Mouse (Mus musculus) heart, embryonic 12.5 days (tissue): Measurements from ENCODE around the gene Polrmt. TPM values are rescaled to one million over a fixed set of nuclear protein-coding genes. Genes with fewer than 3 reads are reported as not detected.

Experiments used
- ATAC-seq: fragments of 200-750 bp; cut with Nextera tagmentation; 2 replicates; pipeline ENCODE4 v1.8.0; 2017; ENCODE audit warnings: moderate TSS enrichment, moderate library complexity; ENCODE audit not compliant: insufficient number of reproducible peaks, low FRiP score
- H3K27ac ChIP-seq: fragments of 300-500 bp; sonication (generic); 2 replicates; pipeline ENCODE4 v1.5.1; 2016; ENCODE audit warnings: mild to moderate bottlenecking, moderate library complexity; ENCODE audit not compliant: poor library complexity, severe bottlenecking
- H3K27me3 ChIP-seq: fragments of 300-500 bp; sonication (generic); replicated peaks from 2 replicates; pipeline ENCODE4 v1.6.1; 2016; ENCODE audit warnings: mild to moderate bottlenecking, moderate library complexity
- H3K36me3 ChIP-seq: fragments of 300-500 bp; sonication (generic); 2 replicates; pipeline ENCODE4 v1.6.1; 2016; ENCODE audit warnings: mild to moderate bottlenecking, moderate library complexity
- H3K4me1 ChIP-seq: fragments of 300-500 bp; sonication (generic); replicated peaks from 2 replicates; pipeline ENCODE4 v1.6.1; 2016; ENCODE audit warnings: mild to moderate bottlenecking
- H3K4me2 ChIP-seq: fragments of 300-500 bp; sonication (generic); 2 replicates; pipeline ENCODE4 v1.6.1; 2016; ENCODE audit warnings: mild to moderate bottlenecking, moderate library complexity
- H3K4me3 ChIP-seq: fragments of 300-500 bp; sonication (generic); 2 replicates; pipeline ENCODE4 v1.5.1; 2016; ENCODE audit warnings: mild to moderate bottlenecking
- H3K9ac ChIP-seq: fragments of 300-500 bp; sonication (generic); 2 replicates; pipeline ENCODE4 v1.6.1; 2016; ENCODE audit warnings: mild to moderate bottlenecking, moderate library complexity
- H3K9me3 ChIP-seq: fragments of 300-500 bp; sonication (generic); replicated peaks from 2 replicates; pipeline ENCODE4 v1.6.1; 2016; ENCODE audit warnings: mild to moderate bottlenecking, moderate library complexity
- WGBS: fragments of 180-500 bp; shearing (Covaris S2); methylation state at CpG from one replicate; pipeline ENCODE4 v1.1.7; 2016; 5-methylcytosine and 5-hydroxymethylcytosine counted together
- polyA plus RNA-seq: library from polyadenylated mRNA; unstranded; fragments of >200 nt; fragmentation: Nextera tagmentation; extraction: Ambion mirVana; gene quantifications from 2 replicates; pipeline ENCODE4 v1.2.1, GENCODE M21; 2016

Gene Polrmt
- polyA plus RNA-seq, 1 experiment from 2014 or later: 35.4 TPM

DNA sequence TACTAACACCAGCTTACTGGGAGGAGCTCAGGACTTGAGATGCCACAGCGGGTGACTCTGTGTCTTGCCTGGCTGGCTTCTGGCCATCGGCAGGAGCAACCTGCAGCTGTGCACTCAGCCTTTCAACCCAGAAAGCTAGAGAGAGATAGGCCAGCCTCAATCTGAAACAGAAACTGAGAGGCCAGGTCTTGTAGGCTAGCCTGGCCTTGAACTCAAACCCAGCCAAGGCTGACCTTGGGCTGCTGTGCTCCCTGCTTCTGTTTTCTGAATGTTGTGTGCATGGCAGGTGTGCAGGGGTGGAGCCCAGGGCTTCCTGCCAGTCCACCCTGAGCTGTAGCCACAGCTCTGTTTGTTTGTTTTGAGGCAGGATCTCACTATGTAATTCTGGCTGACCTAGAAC lies 26.8 kb upstream of the Polrmt start:
- no peak overlapping the region for H3K4me3 ChIP-seq
- H3K9ac ChIP-seq: no peak overlapping the region
- H3K4me1 ChIP-seq: peaks cover 15% of the 10 kb centered on the region
- no peak overlapping the region for H3K27ac ChIP-seq
- 0 out of 2 replicates have a peak, but pooled peaks cover 10% of the 10 kb centered on the region for H3K27me3 ChIP-seq
- 84% methylated on average over 2 of the region's 2 CpGs for WGBS
- no peak overlapping the region for H3K4me2 ChIP-seq
- ATAC-seq: no peak
- H3K36me3 ChIP-seq: no peaks in the 10 kb centered on the region
- H3K9me3 ChIP-seq: peaks cover 10% of the 10 kb centered on the region

DNA sequence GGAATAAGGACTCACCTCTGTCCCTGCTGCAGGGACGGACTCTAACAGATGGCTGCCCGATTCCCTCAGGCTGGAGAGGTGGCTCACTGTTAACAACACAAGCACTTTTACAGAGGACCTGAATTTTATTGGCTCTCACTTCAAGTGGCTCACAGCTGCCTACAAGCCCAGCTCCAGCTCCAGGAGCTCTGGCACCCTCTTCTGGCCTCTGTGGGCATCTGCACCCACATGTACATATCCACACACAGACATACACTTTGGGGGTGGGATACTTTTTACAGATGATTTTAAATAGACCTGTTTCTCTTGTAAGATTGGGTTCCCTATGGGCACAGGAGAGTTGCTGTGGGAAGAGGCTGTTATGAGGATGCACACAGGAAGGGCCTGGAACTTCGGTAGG lies 25.9 kb upstream of the Polrmt start:
- no peak overlapping the region for H3K9ac ChIP-seq
- H3K4me2 ChIP-seq: no peak overlapping the region
- H3K27ac ChIP-seq: no peak overlapping the region
- peaks cover 12% of the 10 kb centered on the region for H3K4me1 ChIP-seq
- 0 out of 2 replicates have a peak, but pooled peaks cover 10% of the 10 kb centered on the region for H3K27me3 ChIP-seq
- 88% methylated on average over 3 of the region's 3 CpGs for WGBS
- ATAC-seq: no peak
- no peak overlapping the region for H3K4me3 ChIP-seq
- peaks cover 10% of the 10 kb centered on the region for H3K9me3 ChIP-seq
- H3K36me3 ChIP-seq: no peaks in the 10 kb centered on the region

DNA sequence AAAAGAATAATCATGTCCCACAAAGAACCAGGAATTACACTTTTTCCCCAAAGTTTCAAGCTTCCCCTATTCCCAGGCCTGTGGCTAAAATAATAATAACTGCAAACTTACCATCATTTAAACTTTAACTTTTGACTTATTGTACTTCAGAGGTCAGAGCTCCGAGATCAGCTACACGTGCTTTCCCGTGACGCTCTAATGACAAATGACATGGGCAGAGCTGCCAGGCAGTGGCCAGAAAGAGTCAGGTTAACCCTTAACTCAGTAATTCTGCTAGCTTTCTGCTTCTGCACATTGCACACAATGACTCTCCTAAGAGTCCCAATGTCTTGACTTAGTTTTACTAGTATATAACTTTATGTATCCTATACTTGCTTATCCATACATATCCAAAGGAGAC lies 22.9 kb upstream of the Polrmt start:
- Histone ChIP-seq H3K4me3 (no peak overlapping the region), H3K36me3 (no peaks in the 10 kb centered on the region), H3K4me2 (no peak overlapping the region), H3K27ac (no peak overlapping the region), H3K4me1 (peaks cover 24% of the 10 kb centered on the region), H3K27me3 (0 out of 2 replicates have a peak, but pooled peaks cover 5% of the 10 kb centered on the region), H3K9me3 (0 out of 2 replicates have a peak, but pooled peaks cover 5% of the 10 kb centered on the region), H3K9ac (no peak overlapping the region)
- no peak for ATAC-seq
- WGBS: 60% methylated on average over 4 of the region's 4 CpGs

DNA sequence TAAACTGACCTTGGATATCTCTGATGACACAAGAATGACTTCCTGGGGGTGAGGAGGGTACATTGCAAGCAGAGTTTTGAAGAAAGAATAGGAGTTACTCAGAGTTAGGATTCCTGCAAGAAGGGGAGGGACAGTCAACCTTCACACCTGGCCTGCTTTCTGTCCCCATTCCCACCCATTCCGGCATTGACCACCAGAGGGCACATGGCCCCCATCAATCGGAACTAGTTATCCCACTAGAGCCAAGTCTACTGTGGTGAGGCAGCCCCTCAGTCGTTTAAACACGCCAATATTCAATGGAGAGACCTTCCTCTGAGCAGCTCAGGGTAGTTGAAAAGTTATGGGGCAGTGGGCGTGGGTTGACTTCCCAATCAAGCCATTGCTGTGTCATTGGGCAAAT lies 22.0 kb upstream of the Polrmt start:
- no peak overlapping the region for H3K4me2 ChIP-seq
- no peak overlapping the region for H3K4me3 ChIP-seq

DNA sequence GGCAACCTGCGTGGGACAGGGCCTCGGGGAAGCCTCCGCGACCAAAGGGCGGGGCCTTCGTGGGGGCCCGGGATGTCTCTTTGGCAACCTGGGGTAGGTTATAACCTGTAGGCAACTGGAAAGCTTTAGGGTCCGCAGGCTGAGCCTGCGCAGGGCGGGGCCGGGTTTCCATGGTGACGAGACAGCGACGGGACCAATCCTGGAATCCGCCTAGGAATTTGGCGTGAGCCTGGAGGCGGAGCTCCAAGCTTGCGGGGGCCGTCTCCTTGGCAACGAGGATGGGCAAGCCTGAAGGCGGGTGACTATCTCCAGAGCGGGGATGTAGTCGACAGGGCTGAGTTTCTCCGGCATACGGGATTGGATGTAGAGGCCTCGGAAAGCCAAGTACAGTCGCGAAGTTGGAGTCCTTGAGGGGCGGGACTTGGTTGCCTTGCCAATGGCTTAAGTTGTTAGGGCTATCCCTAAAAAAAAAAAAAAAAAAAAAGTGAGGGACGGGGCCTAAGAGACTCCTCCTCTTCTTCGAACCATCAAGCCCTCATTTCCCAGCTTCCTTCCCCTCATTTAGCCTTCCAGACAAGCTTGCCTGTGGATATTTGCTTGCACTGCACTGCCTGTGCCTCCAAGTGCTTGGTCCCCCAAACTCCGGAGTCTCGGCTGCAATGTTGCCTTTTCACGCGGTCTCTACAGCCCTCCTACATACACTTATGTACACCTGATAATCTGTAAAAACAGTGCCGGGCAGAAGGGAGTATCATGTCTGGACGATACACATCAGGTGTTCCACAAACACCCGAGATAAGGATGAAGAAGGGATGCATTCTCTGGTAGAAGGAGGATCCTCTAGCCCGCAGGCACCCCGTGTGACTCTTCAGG lies 21.2 kb upstream of the Polrmt start:
- Histone ChIP-seq H3K27ac (peak overlapping the region; percentile 85), H3K27me3 (0 out of 2 replicates have a peak, but pooled peaks cover 5% of the 10 kb centered on the region), H3K36me3 (no peaks in the 10 kb centered on the region), H3K4me2 (peak overlapping the region; percentile 81), H3K9me3 (0 out of 2 replicates have a peak, but pooled peaks cover 5% of the 10 kb centered on the region), H3K4me3 (peak overlapping the region; percentile 89), H3K9ac (peak overlapping the region; percentile 64), H3K4me1 (peaks cover 39% of the 10 kb centered on the region)
- peak; percentile 75 for ATAC-seq
- WGBS: 10% methylated on average over 40 of the region's 40 CpGs

More for the DNA sequence above, 22.0 kb upstream of the Polrmt start:
- Histone ChIP-seq H3K9ac (no peak overlapping the region), H3K36me3 (no peaks in the 10 kb centered on the region), H3K27me3 (0 out of 2 replicates have a peak, but pooled peaks cover 5% of the 10 kb centered on the region), H3K9me3 (0 out of 2 replicates have a peak, but pooled peaks cover 5% of the 10 kb centered on the region), H3K4me1 (peaks cover 34% of the 10 kb centered on the region), H3K27ac (no peak overlapping the region)
- ATAC-seq: no peak
- 1% methylated on average over 5 of the region's 5 CpGs for WGBS

DNA sequence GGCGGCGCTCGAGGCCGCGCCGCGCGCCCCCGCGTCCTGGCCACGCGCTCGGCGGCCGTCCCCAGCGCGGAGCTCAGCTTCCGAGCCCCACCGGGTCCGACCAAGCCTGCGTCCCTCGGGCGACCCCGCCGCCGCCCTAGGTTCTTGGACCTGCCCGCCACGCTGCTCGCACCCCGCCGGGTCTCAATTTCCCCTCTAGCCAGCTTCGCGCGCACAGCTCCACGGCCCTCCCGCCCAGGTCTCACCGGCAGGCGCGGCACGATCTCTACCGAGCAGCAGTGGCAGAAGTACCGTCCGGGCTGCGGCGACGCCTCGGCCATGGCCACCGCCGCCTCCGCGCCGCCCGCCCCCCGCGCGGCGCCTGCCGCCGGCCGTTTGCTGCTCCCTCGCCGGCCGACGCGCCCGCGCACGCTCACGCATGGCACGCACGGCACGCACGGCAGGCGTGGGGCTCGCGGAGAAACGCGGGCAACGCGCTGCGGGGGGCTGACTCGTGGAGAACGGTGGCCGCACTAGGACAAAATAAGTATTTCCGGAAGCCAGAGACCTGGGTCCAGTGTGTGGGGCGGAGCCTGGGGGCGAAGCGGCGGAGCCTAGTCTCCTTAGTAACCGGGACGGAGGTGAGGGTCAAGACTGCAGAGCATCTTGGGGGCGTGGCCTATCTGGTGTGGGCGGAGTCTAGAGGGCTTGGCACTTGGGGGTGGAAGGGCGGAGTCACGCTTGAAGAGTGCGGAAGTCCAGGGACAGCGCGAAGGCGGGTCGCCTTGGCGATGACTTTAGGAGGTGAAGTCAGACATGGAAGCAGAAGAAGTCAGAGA lies 20.3 kb upstream of the Polrmt start, which contains the start of gene Rnf126:
Gene Rnf126 (minus strand): TSS at position 445 of the 818 bp plus-strand sequence.
- H3K4me1 ChIP-seq: peaks cover 39% of the 10 kb centered on the region
- H3K27ac ChIP-seq: peak within 1 kb of the TSS; percentile 91
- H3K36me3 ChIP-seq: peaks cover 8% of the 10 kb centered on the region
- H3K9me3 ChIP-seq: no peaks in the 10 kb centered on the region
- under 1% methylated on average over 99 of the region's 101 CpGs for WGBS
- peak within 1 kb of the TSS; percentile 81 for H3K4me2 ChIP-seq
- ATAC-seq: peak; percentile 94
- 0 out of 2 replicates have a peak, but pooled peaks cover 5% of the 10 kb centered on the region for H3K27me3 ChIP-seq
- H3K9ac ChIP-seq: peak within 1 kb of the TSS; percentile 94
- H3K4me3 ChIP-seq: peak within 1 kb of the TSS; percentile 89

DNA sequence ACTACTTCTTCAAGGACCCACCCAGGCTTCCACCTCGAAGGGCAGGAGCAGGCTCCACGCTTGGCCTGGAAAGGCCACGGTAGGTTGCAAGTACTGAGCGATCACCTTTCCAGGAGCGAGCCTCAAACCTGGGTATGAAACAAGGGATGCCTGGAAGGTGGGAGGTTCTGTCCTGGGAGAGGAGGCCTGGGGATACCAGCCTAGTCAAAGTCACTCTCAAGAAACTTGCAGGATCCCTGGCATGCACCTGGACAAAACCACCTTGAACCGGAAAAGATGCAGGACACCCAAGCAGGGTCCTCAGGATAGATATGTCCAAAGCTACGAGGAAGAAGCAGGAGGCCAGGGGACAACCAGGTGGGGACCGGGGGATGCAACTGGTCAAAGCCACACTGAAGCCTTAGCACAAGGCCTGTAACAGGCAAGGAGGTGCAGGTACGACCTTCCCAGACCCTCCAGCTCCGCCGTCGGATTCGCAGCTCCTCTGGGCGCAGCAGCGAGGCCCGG lies 19.7 kb upstream of the Polrmt start:
- peaks cover 39% of the 10 kb centered on the region for H3K4me1 ChIP-seq
- peak overlapping the region; percentile 89 for H3K4me3 ChIP-seq
- WGBS: 7% methylated on average over 16 of the region's 16 CpGs
- peak overlapping the region; percentile 91 for H3K27ac ChIP-seq
- H3K36me3 ChIP-seq: peaks cover 15% of the 10 kb centered on the region
- no peak for ATAC-seq
- peak overlapping the region; percentile 81 for H3K4me2 ChIP-seq
- peak overlapping the region; percentile 94 for H3K9ac ChIP-seq
- 0 out of 2 replicates have a peak, but pooled peaks cover 5% of the 10 kb centered on the region for H3K27me3 ChIP-seq
- H3K9me3 ChIP-seq: no peaks in the 10 kb centered on the region

DNA sequence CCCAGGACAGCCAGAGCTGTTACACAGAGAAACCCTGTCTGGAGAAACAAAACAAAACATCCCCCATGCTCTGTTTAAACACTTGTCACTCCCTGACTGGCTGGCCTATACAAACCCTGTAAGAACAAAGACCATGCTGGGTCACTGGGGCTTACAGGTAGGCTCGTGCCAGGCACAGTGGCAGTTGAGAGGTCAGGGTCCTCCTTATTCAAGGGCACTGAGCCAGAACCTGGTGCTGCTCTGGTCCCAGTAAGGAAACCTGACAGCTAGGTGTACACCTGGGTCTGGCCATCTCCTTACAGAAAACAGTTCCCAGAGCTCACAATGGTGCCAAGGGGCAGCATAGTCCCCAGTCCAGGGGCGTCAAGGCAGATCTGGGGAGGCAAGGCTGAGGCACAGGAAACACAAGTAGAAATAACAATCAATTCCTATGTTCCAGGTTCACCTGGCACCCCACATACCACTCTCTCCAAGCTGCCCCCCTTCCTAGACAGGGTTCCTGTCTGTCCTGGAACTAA lies 18.9 kb upstream of the Polrmt start:
- H3K9ac ChIP-seq: peak overlapping the region; percentile 94; the same call in 1 of the 2 replicates
- ATAC-seq: no peak
- peak overlapping the region; percentile 81 for H3K4me2 ChIP-seq
- no peaks in the 10 kb centered on the region for H3K9me3 ChIP-seq
- H3K27ac ChIP-seq: no peak overlapping the region
- H3K27me3 ChIP-seq: 0 out of 2 replicates have a peak, but pooled peaks cover under 1% of the 10 kb centered on the region
- H3K4me3 ChIP-seq: peak overlapping the region; percentile 89
- WGBS: 82% methylated on average over 2 of the region's 2 CpGs
- H3K4me1 ChIP-seq: peaks cover 39% of the 10 kb centered on the region
- H3K36me3 ChIP-seq: peaks cover 22% of the 10 kb centered on the region

DNA sequence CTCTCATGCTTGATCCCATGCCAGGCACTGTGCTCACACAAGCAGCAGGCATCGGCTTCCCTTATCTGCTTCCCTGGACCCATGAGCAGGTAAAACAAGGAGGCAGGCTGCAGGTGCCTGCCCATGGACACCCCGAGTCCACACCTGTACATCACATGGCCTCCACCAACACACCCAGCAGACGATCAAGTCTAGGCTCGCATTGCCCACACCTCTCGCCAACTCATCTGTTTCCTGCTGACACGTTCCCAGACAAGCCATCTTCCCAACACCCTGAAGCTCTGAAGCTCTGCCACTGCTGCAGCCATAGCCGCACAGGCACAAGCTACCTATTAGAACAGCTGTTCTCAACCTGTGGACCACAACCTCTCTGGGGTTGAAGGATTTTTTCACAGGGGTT lies 17.9 kb upstream of the Polrmt start:
- no peak for ATAC-seq
- Histone ChIP-seq H3K27ac (no peak overlapping the region), H3K27me3 (no peaks in the 10 kb centered on the region), H3K4me3 (no peak overlapping the region), H3K9me3 (no peaks in the 10 kb centered on the region), H3K4me1 (peaks cover 39% of the 10 kb centered on the region), H3K4me2 (no peak overlapping the region), H3K36me3 (peaks cover 31% of the 10 kb centered on the region), H3K9ac (peak overlapping the region; percentile 49; the same call in 1 of the 2 replicates)
- WGBS: 81% methylated on average over 7 of the region's 7 CpGs

DNA sequence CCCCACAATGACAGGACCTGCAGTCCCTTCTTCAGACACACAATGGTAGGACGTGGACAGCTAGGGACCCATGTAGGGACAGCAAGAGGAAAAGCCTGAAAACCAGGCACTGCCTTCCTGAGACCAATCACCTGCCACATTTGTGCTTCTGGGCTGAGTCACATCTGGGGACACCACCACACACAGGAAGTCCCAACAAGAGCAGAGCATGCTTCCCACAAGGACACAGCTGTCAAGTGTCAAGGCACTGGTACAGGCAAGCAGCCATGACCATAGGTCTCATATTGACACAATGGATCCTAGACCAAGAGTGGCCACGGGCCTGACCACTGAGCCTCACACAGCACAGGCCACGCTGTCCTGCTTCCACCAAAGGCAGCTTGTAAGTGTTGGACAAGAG lies 16.5 kb upstream of the Polrmt start:
- Histone ChIP-seq H3K4me3 (no peak overlapping the region), H3K9ac (0 out of 2 replicates have a peak overlapping the region, but pooled peaks have one; percentile 7), H3K27ac (no peak overlapping the region), H3K4me1 (peaks cover 35% of the 10 kb centered on the region), H3K9me3 (no peaks in the 10 kb centered on the region), H3K36me3 (peaks cover 44% of the 10 kb centered on the region), H3K27me3 (no peaks in the 10 kb centered on the region), H3K4me2 (no peak overlapping the region)
- no peak for ATAC-seq
- 87% methylated on average over 3 of the region's 3 CpGs for WGBS
